Mouse (Mus musculus): Measurements from ENCODE around the gene Oasl1.

- TF ChIP-seq EP300 (IDR thresholded peaks at IDR 0.05; ENCODE audit: insufficient read depth, low read depth, low read length) (no peak), POLR2A (IDR thresholded peaks at IDR 0.05; ENCODE audit: insufficient read depth, low read length) (no peak)
Observed at GRCm38 (mm10) chr5:114908598-114909305, 14.3 kb upstream of the Oasl1 start.

Measured in ES-Bruce4 (cell line).